Mouse (Mus musculus): ENCODE measurements around the gene Pygl.

Gene Pygl

GRCm38 (mm10) chr12:70167950-70168349 lies 63.3 kb downstream of the Pygl start:
- in situ Hi-C loops (cut with MboI; ENCODE audit: unreplicated experiment in 2 of 2), result no loop called here

GRCm38 (mm10) chr12:70164741-70165140 lies 66.5 kb downstream of the Pygl start:
- in situ Hi-C loops (cut with MboI; ENCODE audit: unreplicated experiment in 2 of 2), result no loop called here

GRCm38 (mm10) chr12:70161057-70161456 lies 70.2 kb downstream of the Pygl start:
- in situ Hi-C loops (cut with MboI; ENCODE audit: unreplicated experiment in 2 of 2), result no loop called here

- in situ Hi-C loops (cut with MboI; ENCODE audit: unreplicated experiment in 2 of 2), result no loop called here
These were observed 73.8 kb downstream of the Pygl start for GRCm38 (mm10) chr12:70157292-70158066.

- in situ Hi-C loops (cut with MboI; ENCODE audit: unreplicated experiment in 2 of 2), result no loop called here
These were observed 75.1 kb downstream of the Pygl start for GRCm38 (mm10) chr12:70156222-70156621.

- in situ Hi-C loops (cut with MboI; ENCODE audit: unreplicated experiment in 2 of 2), result no loop called here
These were observed 77.4 kb downstream of the Pygl start, which contains the start of gene Abhd12b for GRCm38 (mm10) chr12:70153842-70154241. Gene Abhd12b, plus strand, starts transcription at chr12:70154142.

GRCm38 (mm10) chr12:70148631-70149265 lies 82.5 kb downstream of the Pygl start:
- in situ Hi-C loops (cut with MboI; ENCODE audit: unreplicated experiment in 2 of 2), result loop anchor here (10.0 to 25.0 kb wide), 4 partner anchors 184 to 986 kb away; partner anchors contain the start of genes Lrr1 (in 2 of the 2) and Rps29 (in 2 of the 2)

- in situ Hi-C loops (cut with MboI; ENCODE audit: unreplicated experiment in 2 of 2), result loop anchor here (10.0 to 25.0 kb wide), 4 partner anchors 183 to 986 kb away; partner anchors contain the start of genes Lrr1 (in 2 of the 2) and Rps29 (in 2 of the 2)
These were observed 83.2 kb downstream of the Pygl start for GRCm38 (mm10) chr12:70147986-70148630.

GRCm38 (mm10) chr12:70145586-70145985 lies 85.7 kb downstream of the Pygl start:
- in situ Hi-C loops (cut with MboI; ENCODE audit: unreplicated experiment in 2 of 2), result loop anchor here (10.0 to 25.0 kb wide), 4 partner anchors 181 to 983 kb away; partner anchors contain the start of genes Lrr1 (in 2 of the 2) and Rps29 (in 2 of the 2)

GRCm38 (mm10) chr12:70144637-70145448 lies 86.4 kb downstream of the Pygl start:
- in situ Hi-C loops (cut with MboI; ENCODE audit: unreplicated experiment in 2 of 2), result loop anchor here (5.0 to 25.0 kb wide), 8 partner anchors 38 to 983 kb away; partner anchors contain the start of genes Lrr1 (in 2 of the 2) and Rps29 (in 2 of the 2)

GRCm38 (mm10) chr12:70144106-70144587 lies 87.1 kb downstream of the Pygl start:
- in situ Hi-C loops (cut with MboI; ENCODE audit: unreplicated experiment in 2 of 2), result loop anchor here (5.0 to 25.0 kb wide), 8 partner anchors 37 to 982 kb away; partner anchors contain the start of genes Lrr1 (in 2 of the 2) and Rps29 (in 2 of the 2)

- in situ Hi-C loops (cut with MboI; ENCODE audit: unreplicated experiment in 2 of 2), result loop anchor here (5.0 to 25.0 kb wide), 8 partner anchors 34 to 979 kb away; partner anchors contain the start of genes Lrr1 (in 2 of the 2) and Rps29 (in 2 of the 2)
These were observed 90.2 kb downstream of the Pygl start for GRCm38 (mm10) chr12:70140993-70141576.

Data from v-Abl transformed pro-B cells (cell line).